Mouse (Mus musculus): ENCODE measurements around the gene Cxcl12. TPM values are rescaled to one million over a fixed set of nuclear protein-coding genes. Genes with fewer than 3 reads are reported as not detected.

The Cxcl12 gene
- polyA plus RNA-seq, 1 experiment from 2014 or later: 183 TPM

DNA sequence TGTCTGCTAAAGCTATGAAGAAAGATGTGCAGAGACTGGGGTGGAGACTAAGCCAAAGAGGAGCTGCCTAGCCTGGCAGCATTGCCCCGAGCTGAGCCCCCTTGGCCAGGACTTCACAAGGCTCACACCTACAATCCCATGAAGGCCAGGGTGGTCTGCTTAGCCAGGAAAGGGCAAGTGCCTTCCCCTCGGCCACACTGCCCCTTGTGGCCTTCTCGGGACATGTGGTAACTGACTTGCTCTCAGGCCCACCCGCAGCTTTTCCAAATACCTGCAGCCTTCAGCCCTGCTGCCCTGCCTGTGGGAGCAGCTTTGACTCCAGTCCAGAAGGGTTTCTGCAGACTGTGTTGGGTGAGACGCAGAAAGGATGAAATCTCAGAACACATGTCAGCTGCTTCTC lies 8.1 kb downstream of the Cxcl12 start:
- ATAC-seq (ENCODE audit: insufficient read depth, low FRiP score, low read depth): no peak
- H3K27me3 ChIP-seq (replicated peaks): no peaks in the 10 kb centered on the region
- WGBS: 39% methylated on average over 5 of the region's 5 CpGs
- H3K9ac ChIP-seq: no peak overlapping the region
- peaks cover 3% of the 10 kb centered on the region; the same call in 1 of the 2 replicates for H3K4me1 ChIP-seq
- H3K9me3 ChIP-seq: no peaks in the 10 kb centered on the region
- no peak overlapping the region for H3K4me3 ChIP-seq (replicated peaks)
- no peak overlapping the region for H3K4me2 ChIP-seq
- no peak overlapping the region for H3K27ac ChIP-seq
- H3K36me3 ChIP-seq: no peaks in the 10 kb centered on the region; the same call in 1 of the 2 replicates

DNA sequence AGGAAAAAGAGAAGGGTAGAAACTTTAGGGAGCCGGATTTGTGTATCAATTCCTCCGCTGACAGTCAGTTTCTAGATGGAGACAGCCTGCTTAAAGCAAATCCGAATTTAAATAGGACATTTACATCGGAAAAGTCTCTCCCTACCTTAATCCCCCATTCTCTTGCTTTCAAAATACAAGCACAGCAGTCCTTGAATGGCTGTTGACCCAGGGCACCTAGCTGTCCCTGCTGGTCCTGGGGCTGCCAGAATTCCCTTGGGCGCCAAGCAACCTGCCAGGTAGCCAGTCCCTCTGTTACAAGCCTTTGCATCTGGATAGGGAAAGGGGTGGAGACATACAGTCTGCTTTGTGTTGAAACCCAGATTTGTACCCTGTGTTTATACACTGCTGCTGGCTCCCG lies 12.0 kb downstream of the Cxcl12 start:
- ATAC-seq (ENCODE audit: insufficient read depth, low FRiP score, low read depth): no peak
- H3K4me3 ChIP-seq (replicated peaks): no peak overlapping the region
- no peaks in the 10 kb centered on the region for H3K9me3 ChIP-seq
- no peaks in the 10 kb centered on the region for H3K4me1 ChIP-seq
- WGBS: 44% methylated on average over 6 of the region's 6 CpGs
- no peak overlapping the region for H3K27ac ChIP-seq
- H3K36me3 ChIP-seq: no peaks in the 10 kb centered on the region; the same call in 1 of the 2 replicates
- H3K27me3 ChIP-seq (replicated peaks): no peaks in the 10 kb centered on the region
- no peak overlapping the region for H3K9ac ChIP-seq
- H3K4me2 ChIP-seq: no peak overlapping the region

DNA sequence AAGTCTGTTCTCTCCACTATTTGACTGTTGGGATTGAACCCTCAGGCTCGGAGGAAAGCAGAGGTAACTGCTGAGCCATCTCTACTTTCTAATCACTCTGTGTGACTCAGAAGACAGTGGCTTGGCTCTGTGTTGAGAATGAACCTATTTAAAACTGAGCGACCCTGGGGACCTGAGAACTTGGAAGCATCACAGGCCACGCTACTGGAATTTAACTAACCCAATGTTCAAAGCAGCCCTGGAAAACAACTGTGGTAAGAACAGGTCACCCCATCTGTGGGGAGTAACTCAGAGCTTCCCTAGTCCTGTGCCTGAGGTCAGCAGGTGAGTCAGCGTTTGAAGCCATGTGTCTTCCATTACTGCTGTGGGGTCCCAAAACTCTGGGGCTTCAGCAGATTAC lies 17.0 kb downstream of the Cxcl12 start:
- Histone ChIP-seq H3K9ac (no peak overlapping the region), H3K36me3 (no peaks in the 10 kb centered on the region), H3K4me2 (no peak overlapping the region), H3K27me3 (replicated peaks) (no peaks in the 10 kb centered on the region), H3K9me3 (no peaks in the 10 kb centered on the region), H3K4me1 (no peaks in the 10 kb centered on the region), H3K27ac (no peak overlapping the region), H3K4me3 (replicated peaks) (no peak overlapping the region)
- no peak for ATAC-seq (ENCODE audit: insufficient read depth, low FRiP score, low read depth)
- WGBS: 77% methylated on average over 4 of the region's 4 CpGs

DNA sequence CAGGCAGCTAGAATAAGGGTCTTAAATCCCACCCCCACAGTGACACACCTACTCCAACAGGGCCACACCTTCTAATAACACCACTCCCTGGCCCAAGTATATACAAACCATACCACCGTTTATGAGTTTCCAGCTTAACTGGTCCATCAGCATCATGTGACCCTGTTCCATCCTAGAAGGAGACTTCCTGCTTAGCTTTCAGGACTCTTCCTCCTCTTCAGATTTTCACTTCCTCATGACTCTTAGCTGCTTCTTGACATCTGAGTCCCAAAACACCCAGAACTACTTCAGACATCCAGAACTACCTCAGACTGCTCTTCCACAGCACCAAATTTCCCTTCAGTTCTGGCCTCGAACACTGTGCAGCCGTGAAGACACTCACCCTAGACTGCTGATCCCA lies 22.1 kb downstream of the Cxcl12 start:
- H3K9me3 ChIP-seq: no peaks in the 10 kb centered on the region
- no peak overlapping the region for H3K27ac ChIP-seq
- no peaks in the 10 kb centered on the region for H3K4me1 ChIP-seq
- no peaks in the 10 kb centered on the region for H3K36me3 ChIP-seq
- no peak for ATAC-seq (ENCODE audit: insufficient read depth, low FRiP score, low read depth)
- no peaks in the 10 kb centered on the region for H3K27me3 ChIP-seq (replicated peaks)
- WGBS: 85% methylated on average over 3 of the region's 3 CpGs
- no peak overlapping the region for H3K9ac ChIP-seq
- no peak overlapping the region for H3K4me2 ChIP-seq
- no peak overlapping the region for H3K4me3 ChIP-seq (replicated peaks)

DNA sequence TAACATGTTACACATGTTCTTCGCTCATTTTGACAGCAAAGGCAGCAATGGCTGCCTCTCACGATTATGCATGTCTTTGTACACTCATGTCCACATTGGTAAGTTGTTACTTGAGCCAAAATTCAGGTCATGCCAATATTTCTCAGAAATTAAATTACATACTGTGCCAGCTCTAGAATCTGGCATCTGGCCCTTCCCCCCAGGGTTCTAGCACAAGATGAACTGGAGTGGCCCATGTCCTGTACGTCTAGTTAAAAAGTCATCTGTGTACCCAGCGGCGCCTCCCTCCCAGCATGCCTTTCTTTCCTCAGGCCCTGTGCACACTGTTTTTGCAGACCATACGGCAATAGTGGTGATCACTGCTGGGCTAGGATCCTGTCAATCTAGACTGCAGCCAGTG lies 23.4 kb downstream of the Cxcl12 start:
- 87% methylated on average over 6 of the region's 6 CpGs for WGBS
- Histone ChIP-seq H3K4me2 (no peak overlapping the region), H3K4me3 (replicated peaks) (no peak overlapping the region), H3K4me1 (no peaks in the 10 kb centered on the region), H3K36me3 (no peaks in the 10 kb centered on the region), H3K27ac (no peak overlapping the region), H3K9me3 (no peaks in the 10 kb centered on the region), H3K27me3 (replicated peaks) (no peaks in the 10 kb centered on the region), H3K9ac (no peak overlapping the region)
- no peak for ATAC-seq (ENCODE audit: insufficient read depth, low FRiP score, low read depth)

DNA sequence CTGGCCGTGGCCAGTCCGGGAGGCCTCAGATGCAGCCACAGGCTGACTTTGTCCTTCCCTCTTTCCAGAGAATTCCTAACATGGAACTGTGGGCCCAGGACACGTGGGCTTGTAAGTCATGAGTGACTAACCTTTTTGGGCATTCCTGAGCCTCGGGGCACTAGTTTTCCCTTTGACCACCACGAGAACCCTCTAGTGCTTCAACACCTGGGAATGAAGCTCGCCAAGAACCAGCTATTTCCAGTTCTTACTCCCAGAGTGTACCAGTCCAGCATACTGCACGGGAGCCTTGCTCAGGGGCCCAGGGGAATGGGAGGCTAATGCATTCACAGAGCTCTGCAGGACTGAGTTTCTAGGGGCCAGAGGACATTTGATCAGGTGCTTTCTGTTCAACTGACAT lies 24.3 kb downstream of the Cxcl12 start:
- Histone ChIP-seq H3K27me3 (replicated peaks) (no peaks in the 10 kb centered on the region), H3K27ac (no peak overlapping the region)
- WGBS: 80% methylated on average over 7 of the region's 7 CpGs

DNA sequence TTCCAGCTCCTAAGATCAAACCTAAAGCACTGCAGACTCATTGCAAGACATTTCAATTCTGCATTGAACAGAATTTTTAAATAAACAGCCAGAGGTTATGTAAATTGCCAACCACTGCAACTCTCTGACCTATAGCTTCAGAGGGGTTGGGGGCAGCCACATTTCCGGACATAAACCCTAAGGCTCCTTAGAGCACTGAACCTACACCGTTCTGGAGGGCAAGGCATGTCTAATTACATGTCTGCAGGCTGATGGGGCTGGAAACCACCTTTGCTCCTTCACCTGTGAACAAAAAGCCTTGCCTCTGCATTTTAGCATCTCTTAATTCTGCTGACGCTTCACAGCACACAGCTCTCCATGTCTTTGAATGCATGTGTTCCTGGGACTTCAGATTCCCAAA lies 26.9 kb downstream of the Cxcl12 start:
- H3K27me3 ChIP-seq (replicated peaks): no peaks in the 10 kb centered on the region
- H3K27ac ChIP-seq: no peak overlapping the region
- no peaks in the 10 kb centered on the region for H3K4me1 ChIP-seq
- H3K9ac ChIP-seq: no peak overlapping the region
- no peak overlapping the region for H3K4me3 ChIP-seq (replicated peaks)
- H3K4me2 ChIP-seq: no peak overlapping the region
- WGBS: 66% methylated on average over 3 of the region's 3 CpGs
- H3K36me3 ChIP-seq: no peaks in the 10 kb centered on the region
- ATAC-seq (ENCODE audit: insufficient read depth, low FRiP score, low read depth): no peak
- no peaks in the 10 kb centered on the region for H3K9me3 ChIP-seq

More for the DNA sequence above, 24.3 kb downstream of the Cxcl12 start:
- no peak overlapping the region for H3K4me2 ChIP-seq
- H3K9me3 ChIP-seq: no peaks in the 10 kb centered on the region
- no peaks in the 10 kb centered on the region for H3K36me3 ChIP-seq
- no peak overlapping the region for H3K4me3 ChIP-seq (replicated peaks)
- H3K9ac ChIP-seq: no peak overlapping the region
- H3K4me1 ChIP-seq: no peaks in the 10 kb centered on the region
- ATAC-seq (ENCODE audit: insufficient read depth, low FRiP score, low read depth): no peak

DNA sequence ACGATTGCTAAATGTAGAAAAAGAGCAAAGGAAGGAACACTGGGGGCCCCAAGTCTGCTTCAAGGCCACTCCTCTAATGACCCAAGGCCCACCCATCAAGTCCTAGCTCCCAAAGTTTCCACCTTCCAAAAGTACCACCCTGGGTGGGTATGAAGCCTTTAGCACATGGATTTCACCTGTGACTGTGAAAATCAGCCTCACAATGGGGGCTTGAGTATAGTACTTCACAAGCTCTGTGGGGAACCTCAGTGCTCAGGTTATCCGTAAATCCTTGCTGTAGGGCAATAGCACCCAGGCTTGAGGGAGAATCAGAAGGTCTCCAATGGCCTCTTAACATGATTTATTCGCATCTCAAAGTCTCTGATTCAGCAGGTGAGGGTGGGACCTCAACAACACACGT lies 30.5 kb downstream of the Cxcl12 start:
- 74% methylated on average over 4 of the region's 4 CpGs for WGBS
- Histone ChIP-seq H3K4me3 (replicated peaks) (no peak overlapping the region), H3K4me1 (no peaks in the 10 kb centered on the region), H3K9ac (no peak overlapping the region), H3K36me3 (no peaks in the 10 kb centered on the region), H3K4me2 (no peak overlapping the region), H3K27ac (no peak overlapping the region), H3K27me3 (replicated peaks) (no peaks in the 10 kb centered on the region), H3K9me3 (no peaks in the 10 kb centered on the region)
- no peak for ATAC-seq (ENCODE audit: insufficient read depth, low FRiP score, low read depth)

DNA sequence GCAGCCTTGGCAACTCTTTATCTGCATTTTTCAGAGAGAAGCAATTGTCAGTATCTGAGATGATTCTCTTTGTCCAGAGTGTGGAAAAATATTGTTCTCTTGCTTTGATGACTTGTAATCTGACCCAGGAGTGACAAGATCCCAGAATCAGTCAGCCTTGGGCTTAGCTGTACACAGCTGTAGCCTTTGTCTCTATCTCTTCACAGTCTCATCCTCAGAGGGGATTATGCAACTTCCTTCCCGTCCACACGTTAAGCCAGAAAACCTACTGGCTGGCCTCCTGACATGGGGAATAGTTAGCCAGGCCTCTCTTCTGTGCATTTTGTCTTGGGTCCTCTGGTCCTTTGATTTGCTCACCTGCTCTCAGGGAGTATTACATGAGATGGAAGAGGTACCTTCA lies 31.4 kb downstream of the Cxcl12 start:
- no peaks in the 10 kb centered on the region for H3K36me3 ChIP-seq
- WGBS: 41% methylated on average over 2 of the region's 2 CpGs
- H3K27me3 ChIP-seq (replicated peaks): no peaks in the 10 kb centered on the region
- H3K27ac ChIP-seq: no peak overlapping the region
- no peaks in the 10 kb centered on the region for H3K9me3 ChIP-seq
- H3K4me2 ChIP-seq: no peak overlapping the region
- H3K9ac ChIP-seq: no peak overlapping the region
- H3K4me3 ChIP-seq (replicated peaks): no peak overlapping the region
- ATAC-seq (ENCODE audit: insufficient read depth, low FRiP score, low read depth): no peak
- H3K4me1 ChIP-seq: no peaks in the 10 kb centered on the region

DNA sequence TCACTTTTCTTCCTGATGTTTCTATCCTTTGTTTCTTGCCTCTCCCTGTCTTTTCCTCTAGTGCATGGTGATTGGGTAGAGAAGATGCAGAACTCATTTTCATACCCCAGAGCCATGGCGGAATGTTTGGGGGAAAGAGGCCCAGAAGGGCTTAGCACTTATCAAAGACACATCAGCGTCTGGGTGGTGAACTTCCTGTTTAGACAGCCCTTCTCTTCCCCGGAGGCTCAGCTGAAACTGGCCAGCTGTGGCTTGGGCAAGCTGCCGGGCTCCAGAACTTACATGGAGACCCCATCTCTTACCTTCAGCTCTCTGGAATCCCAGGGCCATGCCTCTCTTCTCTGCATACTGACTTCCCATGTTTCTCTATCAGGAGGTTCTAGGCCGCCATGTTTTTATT lies 32.6 kb downstream of the Cxcl12 start:
- Histone ChIP-seq H3K27ac (no peak overlapping the region), H3K27me3 (replicated peaks) (no peaks in the 10 kb centered on the region), H3K9me3 (no peaks in the 10 kb centered on the region), H3K36me3 (no peaks in the 10 kb centered on the region), H3K4me1 (no peaks in the 10 kb centered on the region), H3K4me3 (replicated peaks) (no peak overlapping the region), H3K9ac (no peak overlapping the region), H3K4me2 (no peak overlapping the region)
- WGBS: 40% methylated on average over 5 of the region's 5 CpGs
- ATAC-seq (ENCODE audit: insufficient read depth, low FRiP score, low read depth): no peak

DNA sequence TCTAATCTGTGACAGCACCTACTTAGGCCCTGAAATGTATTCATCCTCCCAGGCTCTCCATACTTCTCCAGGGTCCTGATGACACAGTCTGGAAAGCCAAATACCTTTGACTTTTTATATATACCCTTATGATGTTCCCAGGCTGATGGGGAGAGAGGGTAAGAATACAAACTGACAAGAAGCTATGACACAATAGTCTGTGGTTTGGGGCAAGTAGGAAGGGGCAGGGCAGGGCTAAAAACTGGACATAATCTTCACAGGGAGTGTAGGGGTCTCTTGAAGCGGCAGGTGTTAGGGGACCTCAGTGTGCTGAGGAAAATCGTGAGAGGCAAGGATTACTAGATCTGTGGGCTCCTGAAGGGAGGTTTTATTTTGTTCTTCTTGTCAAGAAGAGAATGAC lies 33.1 kb downstream of the Cxcl12 start:
- ATAC-seq (ENCODE audit: insufficient read depth, low FRiP score, low read depth): no peak
- no peaks in the 10 kb centered on the region for H3K36me3 ChIP-seq
- H3K4me1 ChIP-seq: no peaks in the 10 kb centered on the region
- H3K27ac ChIP-seq: no peak overlapping the region
- no peaks in the 10 kb centered on the region for H3K9me3 ChIP-seq
- no peaks in the 10 kb centered on the region for H3K27me3 ChIP-seq (replicated peaks)
- no peak overlapping the region for H3K4me2 ChIP-seq
- no peak overlapping the region for H3K9ac ChIP-seq
- 86% methylated on average over 2 of the region's 2 CpGs for whole genome bisulfite sequencing
- no peak overlapping the region for H3K4me3 ChIP-seq (replicated peaks)

DNA sequence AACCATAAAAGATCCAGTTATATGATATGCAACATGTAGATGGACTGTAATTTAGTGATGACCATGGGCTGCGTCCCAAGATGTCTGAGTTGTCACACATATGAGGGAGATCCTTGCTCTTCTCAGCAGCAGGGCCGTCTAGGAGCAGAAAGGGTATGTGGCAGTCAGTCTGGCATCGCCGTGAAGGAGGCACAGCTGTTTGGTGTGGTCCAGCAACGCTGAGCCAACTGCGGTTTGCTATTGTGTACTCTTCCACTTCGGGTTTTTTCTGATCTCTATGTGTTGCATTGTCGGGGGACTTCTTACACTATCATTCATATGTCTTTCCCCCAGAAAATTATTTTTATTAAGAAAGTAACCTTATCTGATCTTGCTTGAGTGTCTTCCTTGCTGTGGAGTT lies 33.5 kb downstream of the Cxcl12 start:
- H3K4me3 ChIP-seq (replicated peaks): no peak overlapping the region
- 81% methylated on average over 8 of the region's 8 CpGs for WGBS

DNA sequence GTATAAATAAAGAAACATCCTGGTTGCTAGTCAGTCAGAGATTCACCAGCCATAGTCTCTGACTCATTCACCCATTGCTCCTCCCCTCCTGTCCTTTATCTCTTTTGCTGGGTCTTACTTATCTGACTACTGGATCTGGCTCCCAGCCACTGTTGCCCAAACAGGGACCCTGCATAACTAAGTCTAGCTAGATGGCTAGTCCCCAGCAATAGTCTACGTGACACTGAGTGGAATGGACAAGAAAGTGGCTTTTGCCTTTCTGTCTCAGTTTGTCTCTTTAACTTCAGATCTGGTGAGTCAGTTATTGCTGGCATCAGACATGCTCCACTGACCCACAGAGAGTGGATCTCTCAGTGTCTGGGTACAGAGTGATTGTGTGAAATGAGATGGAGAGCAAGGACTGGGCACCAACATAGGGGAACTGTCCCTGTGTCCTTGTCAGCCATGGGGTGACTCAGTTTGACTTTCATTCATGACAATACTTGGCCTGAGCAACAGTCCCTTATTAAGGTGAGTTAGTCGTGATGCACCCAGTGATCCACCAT lies 34.6 kb downstream of the Cxcl12 start:
- Histone ChIP-seq H3K4me1 (no peaks in the 10 kb centered on the region), H3K27ac (no peak overlapping the region), H3K27me3 (replicated peaks) (no peaks in the 10 kb centered on the region), H3K36me3 (no peaks in the 10 kb centered on the region), H3K9me3 (no peaks in the 10 kb centered on the region), H3K4me2 (no peak overlapping the region), H3K4me3 (replicated peaks) (no peak overlapping the region), H3K9ac (no peak overlapping the region)
- no peak for ATAC-seq (ENCODE audit: insufficient read depth, low FRiP score, low read depth)
- WGBS: 61% methylated on average over 2 of the region's 2 CpGs

More for the DNA sequence above, 33.5 kb downstream of the Cxcl12 start:
- no peaks in the 10 kb centered on the region for H3K9me3 ChIP-seq
- no peak overlapping the region for H3K9ac ChIP-seq
- no peaks in the 10 kb centered on the region for H3K27me3 ChIP-seq (replicated peaks)
- no peak overlapping the region for H3K27ac ChIP-seq
- no peak overlapping the region for H3K4me2 ChIP-seq
- H3K4me1 ChIP-seq: no peaks in the 10 kb centered on the region
- ATAC-seq (ENCODE audit: insufficient read depth, low FRiP score, low read depth): no peak
- no peaks in the 10 kb centered on the region for H3K36me3 ChIP-seq
